Mouse (Mus musculus) cerebellum, adult 8-10 months (tissue): Measurements from ENCODE around the gene Yae1d1.
"Not testable (repeated sequence)": the region's sequence is repeated elsewhere in the genome, so short reads cannot be mapped to it uniquely, and the experiment has no call there.

Source experiments
- DNase-seq: peaks from one replicate; pipeline ENCODE4 v3.0.0; 2022

Gene Yae1d1

GRCm38 (mm10) chr13:17992697-17993514 is at the start of gene Yae1d1:
Yae1d1 (minus strand) TSS chr13:17993349.
- peak; percentile 88 for DNase-seq

DNA sequence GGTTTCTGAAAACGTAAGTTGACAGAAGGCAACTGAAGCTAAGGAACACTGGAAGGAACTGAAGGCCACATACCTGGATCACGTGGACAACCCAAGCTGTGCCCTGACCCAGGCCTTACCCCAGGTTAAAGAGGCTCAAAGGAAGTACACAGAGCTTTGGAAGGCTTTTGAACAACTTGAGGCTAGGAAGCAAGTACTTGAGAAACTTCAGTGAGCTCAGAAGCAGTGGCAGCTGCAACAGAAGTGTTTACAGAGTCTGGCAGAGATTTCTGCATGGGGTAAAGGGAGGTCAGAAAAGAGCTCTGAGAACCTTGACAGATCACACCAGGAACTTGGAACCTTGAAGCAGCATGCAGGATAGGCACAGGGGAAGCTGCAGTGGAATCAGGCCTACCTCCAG is 45.7 kb upstream of the Yae1d1 start:
- DNase-seq = no peak

- no peak for DNase-seq
Measured at GRCm38 (mm10) chr13:18016604-18017003, 23.5 kb upstream of the Yae1d1 start.

DNA sequence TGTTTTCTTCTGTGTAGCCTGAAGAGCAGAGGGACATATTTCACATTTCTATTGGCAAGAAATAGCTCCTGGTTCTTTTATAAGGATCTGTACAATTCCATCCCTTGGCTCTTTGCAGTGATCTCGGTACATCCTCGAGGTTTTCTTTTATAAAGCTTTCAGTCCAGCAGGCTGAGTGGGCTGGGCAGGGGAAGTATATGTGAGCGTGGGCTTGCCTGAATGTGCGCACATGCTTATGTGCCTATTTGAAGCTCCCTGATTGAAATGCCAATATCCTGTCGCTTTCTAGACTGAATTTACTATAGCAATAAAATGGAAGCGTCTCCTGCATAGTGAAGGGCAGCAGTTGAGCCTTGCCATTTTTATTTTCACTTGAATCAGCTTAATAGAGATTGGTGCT is 20.1 kb upstream of the Yae1d1 start:
- no peak for DNase-seq

DNA sequence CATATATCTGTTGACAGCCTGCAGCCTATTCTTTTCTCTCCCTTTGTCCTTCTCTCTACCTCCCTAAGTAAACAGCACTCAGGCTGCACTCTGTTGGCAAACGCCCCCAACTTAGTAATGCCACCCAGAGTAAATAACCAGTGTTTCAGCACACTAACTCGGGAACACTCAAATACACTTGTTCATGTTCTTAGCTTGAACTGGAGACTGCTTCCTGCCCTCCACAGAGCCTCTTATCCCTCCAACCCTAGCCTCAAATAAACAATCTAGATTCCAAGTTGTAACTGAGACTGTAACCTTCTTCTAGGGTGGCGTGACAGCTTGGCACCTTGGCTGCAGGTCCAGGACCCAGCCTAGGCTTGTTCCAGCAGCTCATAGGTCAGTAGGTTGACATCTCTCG is 17.9 kb upstream of the Yae1d1 start:
- no peak for DNase-seq

- no peak for DNase-seq
Measured at GRCm38 (mm10) chr13:17993515-17993847, 332 bp upstream of the Yae1d1 start.

DNA sequence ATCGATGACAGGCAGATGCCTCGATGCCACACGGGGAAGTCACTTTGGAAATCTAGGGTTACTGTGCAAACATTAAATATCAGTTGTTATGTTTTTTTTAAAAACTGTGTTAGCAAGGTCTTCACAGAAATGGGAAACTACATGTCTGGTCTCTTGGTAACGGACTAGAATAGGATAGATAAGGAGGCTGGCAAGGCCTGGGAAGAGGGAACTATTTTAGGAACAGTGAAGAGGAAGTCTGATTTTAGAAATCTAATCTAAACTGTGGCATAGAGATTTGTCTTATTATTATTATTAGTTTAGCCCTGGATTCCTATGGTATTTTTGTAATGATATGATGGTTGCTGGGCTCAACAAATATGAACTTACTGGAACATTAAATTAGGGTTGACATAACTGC is 1.1 kb downstream of the Yae1d1 start:
- DNase-seq = no peak

DNA sequence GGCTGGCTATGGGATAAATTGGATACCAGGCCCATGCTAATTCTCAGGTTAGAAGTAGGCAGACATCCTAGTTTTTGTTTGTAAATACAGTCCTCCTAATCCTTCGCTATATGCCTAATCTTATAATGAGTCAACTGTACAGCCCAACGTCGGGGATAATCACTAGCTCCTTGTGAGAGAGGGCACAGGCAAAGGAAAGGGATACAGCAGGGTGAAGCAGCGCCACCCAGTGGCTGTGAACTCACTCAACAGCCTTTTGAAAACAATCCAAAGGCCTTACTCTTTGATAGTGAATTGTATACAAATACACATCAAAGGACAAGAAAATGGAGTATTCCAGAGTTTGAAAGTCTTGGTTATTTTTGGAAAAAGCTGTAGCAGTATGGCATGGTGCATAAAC is 10.0 kb downstream of the Yae1d1 start:
- peak; percentile 21 for DNase-seq

DNA sequence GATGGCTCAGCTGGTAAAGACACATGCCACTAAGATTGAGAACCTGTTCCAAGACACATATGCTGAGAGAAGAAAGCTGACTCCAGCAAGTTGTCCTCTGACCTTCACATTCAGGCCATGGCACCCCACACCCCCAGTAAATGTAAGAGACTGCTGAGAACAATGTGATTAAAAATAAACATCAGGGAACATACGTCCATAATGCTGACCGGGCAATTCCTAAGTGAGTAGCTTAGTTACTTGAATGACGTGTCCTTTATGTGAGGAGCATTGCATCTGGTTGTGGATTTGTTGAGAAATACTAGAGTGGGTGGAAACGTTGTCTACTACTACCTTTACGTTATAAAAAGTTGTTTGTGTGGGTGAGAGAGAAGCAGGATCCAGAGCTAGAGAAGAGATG is 10.5 kb downstream of the Yae1d1 start:
- no peak for DNase-seq

- no peak for DNase-seq
Measured at GRCm38 (mm10) chr13:17976854-17977739, 16.1 kb downstream of the Yae1d1 start.

DNA sequence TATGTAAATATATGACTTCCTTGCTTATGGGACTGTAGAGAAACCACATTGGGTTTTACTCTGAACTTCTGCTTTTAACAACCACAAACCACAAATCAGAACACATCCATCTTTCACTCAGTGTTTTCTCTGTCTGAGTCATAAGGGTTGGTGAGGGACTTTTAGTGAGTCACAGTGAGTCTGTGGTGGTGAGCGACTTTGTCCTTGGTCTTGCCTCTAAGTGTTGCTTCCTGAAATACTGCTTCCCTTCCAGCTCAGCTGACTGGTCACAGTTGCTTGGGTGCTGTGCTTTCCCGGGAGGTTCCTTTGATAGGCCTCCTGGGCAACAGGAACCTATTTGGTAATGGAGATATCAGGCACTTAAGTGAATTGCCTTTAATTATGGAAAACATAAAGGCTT is 17.3 kb downstream of the Yae1d1 start:
- DNase-seq = no peak

GRCm38 (mm10) chr13:17975457-17975856 is 17.7 kb downstream of the Yae1d1 start:
- no peak for DNase-seq

- no peak for DNase-seq
Measured at GRCm38 (mm10) chr13:17974734-17975133, 18.4 kb downstream of the Yae1d1 start.

- no peak for DNase-seq
Measured at GRCm38 (mm10) chr13:17960613-17961012, 32.5 kb downstream of the Yae1d1 start.

- DNase-seq = no peak
Measured at GRCm38 (mm10) chr13:17954282-17954681, 38.9 kb downstream of the Yae1d1 start.

- DNase-seq = not testable (repeated sequence)
Measured at GRCm38 (mm10) chr13:17950581-17950980, 42.6 kb downstream of the Yae1d1 start.

DNA sequence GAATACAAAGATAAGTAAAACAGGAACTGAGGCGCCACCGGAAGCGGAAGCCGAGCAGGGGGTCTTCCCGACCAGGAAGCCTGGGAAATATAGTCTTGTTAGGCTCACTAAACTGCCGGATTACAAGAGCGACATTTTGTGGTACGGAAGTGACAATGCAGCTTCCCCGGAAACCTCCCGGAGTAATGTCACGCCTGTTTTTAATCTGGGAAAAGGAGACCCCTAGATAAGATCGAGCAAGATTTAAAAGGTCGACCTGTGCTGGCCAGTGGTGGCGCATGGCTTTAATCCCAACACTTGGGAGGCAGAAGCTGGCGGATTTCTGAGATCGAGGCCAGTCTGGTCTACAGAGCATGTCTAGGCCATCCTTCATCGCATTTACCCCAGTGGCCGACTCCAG is 43.6 kb downstream of the Yae1d1 start:
- DNase-seq = no peak

GRCm38 (mm10) chr13:17944078-17944917 is 48.9 kb downstream of the Yae1d1 start, which contains the start of gene Rala:
Rala (minus strand) TSS chr13:17944239.
- DNase-seq = peak; percentile 93

GRCm38 (mm10) chr13:17943306-17944077 is 49.7 kb downstream of the Yae1d1 start:
- DNase-seq = peak; percentile 16

- no peak for DNase-seq
Measured at GRCm38 (mm10) chr13:17942338-17942737, 50.8 kb downstream of the Yae1d1 start.
